Mouse (Mus musculus): ENCODE results near the gene Cdkn2c. TPM values are rescaled to one million over a fixed set of nuclear protein-coding genes. Genes with fewer than 3 reads are reported as not detected.

Cdkn2c gene
- total RNA-seq, 2 experiments from 2014 or later, result 20.6 TPM

DNA sequence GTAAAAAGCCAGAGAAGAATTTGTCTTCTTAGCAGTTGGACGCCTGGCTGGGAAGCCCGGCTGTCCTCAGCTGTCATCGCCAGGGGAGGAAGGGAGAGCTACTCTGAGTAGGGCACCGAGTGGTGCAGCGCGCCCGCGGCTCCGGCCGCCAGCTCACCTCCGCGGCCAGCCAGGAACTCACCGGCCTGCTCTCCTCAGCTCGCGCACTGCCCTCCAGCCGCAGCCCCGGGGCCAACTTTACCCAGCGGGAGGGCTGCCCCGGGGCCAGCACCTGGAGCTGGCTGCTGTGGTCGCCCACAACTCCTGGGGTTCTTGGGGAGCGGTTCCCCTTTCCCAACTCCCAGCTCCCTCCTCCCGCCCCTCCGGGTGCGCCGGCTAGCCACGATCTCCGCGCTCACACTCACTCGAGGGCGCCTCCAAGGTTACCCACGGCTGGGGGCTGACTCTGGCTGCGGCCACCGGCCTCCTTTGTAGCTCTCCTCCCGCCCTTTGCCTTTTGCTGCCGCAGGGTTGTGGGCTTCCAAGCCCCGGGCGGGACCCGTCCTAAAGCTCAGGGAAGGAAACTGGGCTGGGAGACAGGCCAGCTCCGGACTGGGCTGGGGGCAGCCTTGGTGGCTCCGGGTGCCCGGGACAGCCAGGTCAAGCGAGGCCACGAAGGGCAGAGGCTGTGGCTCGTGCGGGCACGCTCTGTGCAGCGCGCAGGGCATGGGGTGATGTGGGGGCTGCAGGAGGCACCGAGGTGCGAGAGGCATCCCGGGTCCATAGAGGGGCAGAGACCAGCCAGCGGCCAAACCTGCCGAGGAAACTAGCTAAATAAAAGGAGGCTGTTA lies 9.8 kb downstream of the Cdkn2c start:
- peak; percentile 62 for DNase-seq

DNA sequence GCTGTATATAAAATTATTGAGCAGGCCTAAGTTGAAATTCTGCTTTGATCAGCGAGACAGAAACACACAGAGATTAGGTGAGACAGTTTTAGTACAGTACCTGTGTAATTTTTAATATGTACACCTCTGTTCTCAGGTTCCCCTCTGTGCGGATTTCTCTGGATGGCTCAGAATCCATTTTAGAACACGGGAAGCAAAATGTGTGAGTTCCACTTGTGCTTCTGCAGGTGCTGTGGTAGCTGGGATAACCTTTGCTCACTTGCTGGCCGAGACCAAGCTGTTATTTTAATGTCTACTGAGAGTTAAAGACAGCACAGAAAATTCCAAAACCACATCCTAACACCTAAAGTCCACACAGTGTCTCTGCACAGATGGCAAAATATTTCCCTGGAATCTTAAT lies 10.7 kb downstream of the Cdkn2c start:
- DNase-seq, result no peak

DNA sequence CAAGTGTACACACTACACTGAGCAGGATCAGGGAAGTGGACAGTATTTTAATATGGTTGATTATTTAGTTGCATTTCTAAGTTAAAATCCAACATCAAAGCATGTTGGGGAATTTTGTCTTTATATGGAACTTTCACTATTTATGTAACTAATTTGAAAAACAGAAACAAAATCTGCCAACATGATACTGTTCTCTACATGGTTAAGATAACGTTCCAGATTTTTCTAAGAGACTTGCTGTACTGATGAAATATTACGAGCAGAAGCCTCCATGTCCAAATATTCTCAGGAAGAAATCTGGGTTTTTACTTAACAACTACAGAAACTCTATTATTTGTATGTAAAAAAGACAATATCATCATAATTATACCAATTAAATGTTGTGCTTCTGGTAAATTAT lies 11.3 kb downstream of the Cdkn2c start:
- no peak for DNase-seq

- no peak for DNase-seq
These were observed 12.3 kb downstream of the Cdkn2c start for GRCm38 (mm10) chr4:109654701-109655100.

- no peak for DNase-seq
These were observed 13.7 kb downstream of the Cdkn2c start for GRCm38 (mm10) chr4:109653251-109653650.

GRCm38 (mm10) chr4:109649331-109649730 lies 17.7 kb downstream of the Cdkn2c start:
- DNase-seq, result no peak

DNA sequence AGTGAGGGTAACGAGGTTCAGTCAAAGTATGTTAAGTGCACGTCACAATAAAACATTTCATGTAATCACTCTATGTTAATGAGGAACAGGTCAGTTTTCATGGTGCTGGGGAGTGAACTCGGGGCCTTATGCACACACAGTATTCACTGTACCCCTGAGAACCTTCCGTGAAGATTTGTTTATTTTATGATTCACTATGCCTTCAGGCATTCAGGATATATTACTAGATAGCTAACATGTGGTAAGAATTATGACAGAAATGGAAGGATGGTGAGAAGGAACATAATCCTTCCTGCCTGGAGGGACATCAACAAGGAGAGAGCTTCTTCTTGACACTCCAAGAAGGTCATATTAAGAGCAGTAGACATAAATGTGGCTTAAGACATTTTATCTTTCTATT lies 19.7 kb downstream of the Cdkn2c start:
- DNase-seq, result no peak

GRCm38 (mm10) chr4:109641451-109641850 lies 25.5 kb downstream of the Cdkn2c start:
- DNase-seq, result no peak

- no peak for DNase-seq
These were observed 26.8 kb downstream of the Cdkn2c start for GRCm38 (mm10) chr4:109640141-109640540.

DNA sequence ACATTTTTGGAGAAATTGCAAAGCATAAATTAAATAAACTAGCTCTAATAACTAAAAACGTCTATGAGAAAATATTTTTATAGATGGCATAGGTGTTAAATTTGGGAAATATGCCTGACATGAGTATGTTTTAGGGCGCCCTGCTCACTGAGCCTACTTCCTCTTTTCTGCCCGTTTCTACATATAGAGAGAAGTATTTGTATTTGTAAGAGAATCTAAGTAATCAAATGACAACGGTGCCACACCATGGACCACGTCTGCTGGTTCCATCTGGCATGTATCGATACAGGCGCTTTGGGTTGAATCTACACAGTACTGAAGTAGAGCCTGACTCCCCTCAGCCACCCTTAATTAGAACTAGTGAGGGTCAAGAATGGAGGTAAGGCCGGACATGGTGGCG lies 27.6 kb downstream of the Cdkn2c start:
- no peak for DNase-seq

GRCm38 (mm10) chr4:109634971-109635370 lies 32.0 kb downstream of the Cdkn2c start:
- no peak for DNase-seq

DNA sequence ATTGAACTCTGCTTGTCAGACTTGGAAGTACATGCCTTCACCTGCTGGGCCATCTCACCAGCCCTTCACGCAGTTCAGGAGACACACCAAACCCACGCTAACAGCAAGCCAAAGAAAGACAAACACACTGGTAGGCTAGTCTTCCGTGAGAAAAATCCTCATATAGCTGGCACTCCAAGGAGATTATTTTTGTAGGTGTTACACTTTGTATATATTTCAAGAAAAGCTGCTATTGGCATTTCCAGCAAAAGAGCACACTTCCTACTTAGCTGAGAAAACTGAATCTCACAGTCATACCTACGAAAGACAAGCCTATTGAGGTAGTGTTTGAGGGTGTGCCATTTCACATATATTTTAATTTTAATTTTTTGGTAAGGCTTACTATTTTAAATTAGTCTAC lies 36.0 kb downstream of the Cdkn2c start:
- no peak for DNase-seq

DNA sequence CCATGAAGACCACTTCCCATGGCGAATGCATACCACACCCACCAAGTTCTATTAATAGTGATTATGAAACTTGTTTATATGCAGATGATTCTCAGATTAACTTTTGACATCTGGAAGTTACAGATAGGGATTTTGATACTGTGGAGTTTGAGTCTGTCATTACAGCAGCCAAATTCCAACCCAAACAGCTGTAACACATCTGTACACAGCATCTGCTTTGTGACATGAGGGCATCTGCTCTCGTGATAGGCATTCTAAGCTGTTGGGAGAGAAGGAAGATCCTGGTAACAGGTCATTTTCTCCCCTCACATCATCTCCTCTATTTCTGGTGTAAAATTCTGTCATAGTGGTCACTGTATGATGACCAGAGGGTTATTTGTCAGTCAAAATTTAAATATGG lies 36.8 kb downstream of the Cdkn2c start:
- no peak for DNase-seq

DNA sequence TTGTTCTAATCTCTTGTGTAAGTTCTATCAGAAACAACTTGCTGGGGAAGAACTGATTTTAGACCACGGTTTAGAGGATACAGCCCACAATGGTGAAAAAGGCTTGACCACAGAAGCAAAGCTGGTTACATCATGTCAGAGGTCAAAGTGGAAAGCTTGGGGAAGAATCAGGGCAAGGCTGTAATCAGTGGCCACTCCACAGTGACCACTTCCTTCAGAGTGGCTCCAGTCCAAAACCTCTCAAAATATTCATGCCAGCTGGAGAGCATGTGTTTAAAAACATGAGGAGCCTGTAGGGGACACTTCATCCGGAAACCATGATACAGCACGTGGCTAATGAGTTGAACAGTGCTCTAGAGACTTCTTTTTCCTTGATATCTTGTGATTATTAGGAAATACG lies 54.4 kb downstream of the Cdkn2c start:
- DNase-seq, result no peak

Other genes starting within 250 kb of the Cdkn2c start
- gene Rnf11, start 182.5 kb downstream of the Cdkn2c start, total RNA-seq (2021), result 10 to 100 TPM; 91.5 to 96.9 TPM
- not detected for gene 4930522H14Rik, start 135.9 kb downstream of the Cdkn2c start, total RNA-seq (2021)
- gene Faf1, start 9.4 kb upstream of the Cdkn2c start, total RNA-seq (2021), result 10 to 100 TPM; 26.8 to 27.6 TPM